Mouse (Mus musculus) T-helper 1 cell (primary cell): ENCODE results near the gene Nav2.

ENCODE experiments used
- in situ Hi-C: fragments of 300-600 bp; cut with MboI, MseI; formaldehyde crosslinking; loops from one replicate; pipeline ENCODE4 v1.15.1; 2025; ENCODE audit warnings: high pct_unique_total_duplicates

Nav2 gene

GRCm38 (mm10) chr7:49544775-49545705 lies 636.5 kb downstream of the Nav2 start:
- in situ Hi-C loops: loop anchor here (10.0 kb wide), 1 partner anchor 1600 kb away; no protein-coding TSS in a partner anchor

DNA sequence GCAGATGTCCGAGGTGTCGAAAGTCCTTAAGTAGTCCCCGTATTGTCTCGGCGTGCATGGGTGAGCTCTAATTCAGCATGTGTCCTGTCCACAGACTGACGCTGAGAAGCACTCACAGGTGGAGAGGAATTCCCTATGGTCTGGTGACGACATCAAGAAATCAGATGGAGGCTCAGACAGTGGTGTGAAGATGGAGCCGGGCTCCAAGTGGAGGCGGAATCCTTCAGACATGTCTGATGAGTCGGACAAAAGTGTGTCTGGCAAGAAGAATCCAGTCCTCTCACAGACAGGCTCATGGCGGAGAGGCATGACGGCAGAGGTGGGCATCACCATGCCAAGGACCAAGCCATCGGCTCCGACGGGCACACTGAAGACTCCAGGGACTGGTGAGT lies 637.2 kb downstream of the Nav2 start:
- in situ Hi-C loops: loop anchor here (10.0 kb wide), 1 partner anchor 1601 kb away; no protein-coding TSS in a partner anchor

DNA sequence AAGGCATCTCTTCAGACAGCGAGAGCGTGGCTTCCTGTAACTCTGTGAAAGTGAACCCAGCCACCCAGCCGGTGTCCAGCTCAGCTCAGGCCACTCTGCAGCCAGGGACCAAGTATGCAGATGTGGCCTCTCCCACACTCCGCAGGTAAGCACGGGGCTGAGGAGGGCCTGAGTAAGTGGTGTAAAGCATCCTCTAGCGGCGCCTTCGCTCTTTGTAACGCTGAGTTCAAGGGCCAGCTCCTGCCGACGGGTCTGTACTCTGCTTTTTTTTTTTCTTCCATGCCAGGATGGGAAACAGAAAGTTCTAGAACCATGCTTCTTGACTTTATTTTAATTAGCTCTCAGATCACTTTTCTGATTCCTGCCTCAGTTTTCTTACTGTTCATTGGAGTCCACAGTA lies 639.9 kb downstream of the Nav2 start:
- in situ Hi-C loops: loop anchor here (10.0 kb wide), 1 partner anchor 1604 kb away; no protein-coding TSS in a partner anchor

DNA sequence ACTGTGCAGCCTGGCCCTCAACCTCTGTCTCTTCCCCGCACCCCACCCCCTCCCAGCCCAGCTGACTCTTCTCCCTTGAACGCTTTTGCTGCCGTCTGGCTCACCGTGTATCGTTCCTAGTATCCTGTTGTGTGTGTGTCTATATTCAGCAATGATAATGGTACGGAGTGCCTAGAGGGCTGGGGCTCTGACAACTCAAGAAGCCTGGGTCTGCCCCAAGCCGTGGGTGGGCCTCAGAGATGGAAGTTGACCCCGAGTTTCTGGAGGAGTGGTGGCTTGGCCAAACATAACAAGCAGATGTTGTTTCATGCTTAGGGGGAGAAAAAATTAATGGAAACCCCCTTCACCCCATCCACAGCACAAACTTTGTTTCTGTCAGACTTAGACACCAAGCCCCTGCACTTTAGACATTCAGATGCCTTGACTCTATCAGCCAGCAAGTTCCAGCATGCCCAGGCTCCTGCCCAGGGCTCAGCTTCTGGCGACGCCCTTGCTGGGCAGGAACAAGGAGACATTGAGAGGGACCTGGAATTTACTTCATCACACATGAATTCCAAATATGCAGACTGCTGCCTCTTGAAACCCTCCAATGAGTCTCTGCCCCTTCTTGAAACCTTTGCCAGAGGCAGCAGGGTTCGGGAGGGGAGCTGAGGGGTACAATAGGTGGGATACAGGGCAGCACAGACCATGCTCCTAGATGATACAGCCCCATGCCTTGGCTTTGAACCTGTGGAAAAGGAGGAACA lies 644.9 kb downstream of the Nav2 start:
- in situ Hi-C loops: no loop called here

DNA sequence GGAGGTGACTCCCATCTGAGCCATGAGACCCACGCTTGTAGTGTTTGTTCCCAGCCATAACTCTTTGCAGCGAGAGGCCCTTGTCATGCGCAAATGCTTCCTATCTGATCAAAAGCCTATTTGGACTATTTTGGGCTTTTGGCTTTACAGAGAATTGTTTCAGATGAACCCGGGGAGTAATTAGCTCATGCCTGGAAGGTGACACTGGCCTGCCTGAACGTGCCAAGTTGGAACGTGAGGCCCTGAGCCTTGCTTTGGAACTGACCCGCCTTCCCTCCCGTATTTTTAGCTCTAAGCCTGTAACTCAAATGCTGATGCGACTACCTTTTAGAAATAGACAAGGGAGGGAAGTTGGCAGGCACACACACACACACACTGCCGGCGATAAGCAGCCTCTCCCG lies 649.7 kb downstream of the Nav2 start:
- in situ Hi-C loops: no loop called here

DNA sequence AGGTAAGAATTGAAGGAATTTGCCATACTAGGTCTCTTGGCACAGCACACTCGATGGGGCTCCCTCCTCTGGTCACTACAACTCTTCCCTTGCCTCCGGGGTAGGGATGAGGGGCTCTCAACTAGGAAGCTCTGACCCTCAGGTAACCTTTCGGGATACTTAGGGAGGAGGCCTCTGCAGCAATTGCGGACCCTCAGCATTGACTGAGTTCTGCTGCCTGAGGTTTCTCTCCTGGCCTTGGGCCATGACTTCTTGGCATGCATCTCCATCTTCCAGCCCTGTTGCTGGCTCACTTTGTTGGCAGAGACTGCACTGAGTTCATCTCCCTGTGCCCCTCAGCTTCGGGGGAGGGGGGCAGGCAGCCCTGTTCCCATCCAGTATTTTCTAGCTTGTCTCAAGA lies 650.4 kb downstream of the Nav2 start:
- in situ Hi-C loops: no loop called here

DNA sequence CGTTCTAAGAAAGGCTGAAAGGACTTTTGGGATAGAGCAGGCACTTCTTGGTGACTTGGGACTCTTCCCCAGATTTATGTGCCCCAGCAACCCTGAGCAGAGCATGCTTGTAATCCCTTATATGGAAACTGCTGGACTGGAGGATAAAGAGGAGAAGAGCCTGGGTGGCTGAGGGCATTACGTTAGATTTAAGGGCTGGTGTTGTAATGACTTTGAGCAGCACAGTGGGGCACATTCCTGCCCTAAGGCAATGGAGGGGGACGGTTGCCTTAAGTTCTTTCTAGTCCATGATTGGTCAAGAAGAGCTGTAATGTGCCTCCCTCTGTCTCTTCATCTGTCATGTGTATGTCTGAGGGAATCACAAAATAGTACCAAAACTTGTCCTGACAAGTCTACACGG lies 651.5 kb downstream of the Nav2 start:
- in situ Hi-C loops: no loop called here

GRCm38 (mm10) chr7:49562404-49562803 lies 653.9 kb downstream of the Nav2 start:
- in situ Hi-C loops: no loop called here

DNA sequence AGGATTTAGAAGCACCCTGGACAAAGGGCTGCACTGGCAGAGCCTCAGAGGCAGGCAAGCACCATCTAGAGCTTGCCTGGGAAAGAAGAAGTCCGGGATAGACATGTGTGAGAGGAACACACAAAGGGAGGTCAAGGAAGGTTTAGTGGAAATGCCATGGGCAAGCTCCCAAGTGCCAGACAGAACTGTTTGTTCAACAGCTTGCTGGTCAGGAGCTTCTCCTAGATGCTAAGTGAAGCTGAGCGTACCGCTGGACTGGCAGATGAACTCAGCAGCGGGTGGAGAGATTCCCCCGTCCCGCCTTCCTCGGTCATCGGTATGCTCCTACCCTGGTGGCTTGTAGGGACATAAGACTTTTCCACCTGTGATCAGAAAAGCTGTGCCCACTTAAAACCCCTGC lies 654.3 kb downstream of the Nav2 start:
- in situ Hi-C loops: no loop called here

- in situ Hi-C loops: no loop called here
Observed at GRCm38 (mm10) chr7:49565084-49565483, 656.6 kb downstream of the Nav2 start.

- in situ Hi-C loops: no loop called here
Observed at GRCm38 (mm10) chr7:49565798-49566197, 657.3 kb downstream of the Nav2 start.

DNA sequence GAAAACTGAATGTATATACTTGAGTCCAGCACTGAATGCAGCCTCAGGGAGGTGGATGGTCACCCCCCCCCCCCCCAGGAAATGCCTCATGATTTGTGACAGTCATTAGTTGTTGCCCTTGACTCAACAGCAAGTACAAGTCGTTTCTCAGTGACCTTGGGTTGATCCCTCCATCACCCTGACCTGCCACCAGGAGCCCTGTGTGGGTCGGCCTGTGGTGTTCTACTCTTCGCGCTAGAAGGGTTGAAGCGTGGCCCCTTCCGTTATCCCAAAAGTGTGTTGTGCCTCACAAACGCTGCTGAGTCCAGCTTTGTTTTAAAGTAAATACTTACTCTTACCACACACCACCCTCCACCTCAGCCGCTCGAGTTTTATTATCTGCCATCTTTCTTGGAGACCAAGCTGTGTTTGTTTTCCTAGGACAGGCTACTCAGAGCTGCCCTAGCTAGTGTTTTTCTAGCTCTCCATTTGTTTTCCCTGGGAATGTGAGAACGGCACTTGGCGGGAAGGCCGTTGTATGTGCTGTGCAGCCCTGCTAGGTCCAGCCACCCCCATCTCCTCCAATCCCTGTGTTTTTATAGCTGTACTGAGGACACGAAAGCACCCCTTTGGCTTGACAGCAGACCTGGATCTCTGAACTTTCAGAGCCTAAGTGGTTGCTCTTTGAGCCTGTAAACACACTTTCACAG lies 659.0 kb downstream of the Nav2 start:
- in situ Hi-C loops: no loop called here

- in situ Hi-C loops: no loop called here
Observed at GRCm38 (mm10) chr7:49569646-49570045, 661.1 kb downstream of the Nav2 start.

- in situ Hi-C loops: no loop called here
Observed at GRCm38 (mm10) chr7:49571606-49572005, 663.1 kb downstream of the Nav2 start.

DNA sequence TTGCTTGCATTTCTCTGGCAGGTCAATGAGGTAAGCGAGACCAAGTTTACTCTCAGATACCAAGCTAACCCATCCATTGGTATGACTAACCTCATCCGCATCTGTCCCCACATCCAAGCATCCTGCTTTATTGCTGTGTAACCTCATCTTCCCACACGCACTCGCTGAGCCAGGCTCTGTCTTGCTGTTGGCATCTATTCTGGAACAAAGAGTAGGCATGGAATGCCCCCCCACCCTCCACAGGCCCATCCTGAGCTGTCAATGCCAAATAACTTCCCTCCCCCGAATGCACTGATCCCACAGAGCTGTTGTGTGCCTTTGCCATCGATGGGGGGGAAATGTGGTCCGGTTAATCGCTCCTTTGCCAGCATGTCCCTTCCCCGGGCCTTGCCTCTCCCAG lies 666.7 kb downstream of the Nav2 start:
- in situ Hi-C loops: no loop called here

DNA sequence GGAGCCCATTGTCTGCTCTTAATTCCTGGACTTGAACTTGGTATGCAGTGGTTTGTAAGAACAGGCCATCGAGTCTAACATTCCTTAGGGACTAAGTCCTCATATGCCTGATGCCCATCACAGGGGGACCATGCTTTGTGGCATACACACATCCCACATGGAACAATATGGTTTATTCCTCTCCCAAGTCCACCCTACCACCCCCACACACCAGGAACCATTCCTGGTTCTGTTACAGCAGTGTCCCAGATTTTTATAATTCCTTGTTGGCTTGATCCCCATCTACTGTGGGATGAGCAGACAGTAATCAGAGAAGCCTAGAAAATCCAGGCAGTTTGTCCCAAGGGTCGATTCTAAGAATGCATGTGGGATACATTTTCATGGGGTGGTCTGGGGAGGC lies 668.6 kb downstream of the Nav2 start:
- in situ Hi-C loops: no loop called here

GRCm38 (mm10) chr7:49581951-49582350 lies 673.4 kb downstream of the Nav2 start:
- in situ Hi-C loops: no loop called here

DNA sequence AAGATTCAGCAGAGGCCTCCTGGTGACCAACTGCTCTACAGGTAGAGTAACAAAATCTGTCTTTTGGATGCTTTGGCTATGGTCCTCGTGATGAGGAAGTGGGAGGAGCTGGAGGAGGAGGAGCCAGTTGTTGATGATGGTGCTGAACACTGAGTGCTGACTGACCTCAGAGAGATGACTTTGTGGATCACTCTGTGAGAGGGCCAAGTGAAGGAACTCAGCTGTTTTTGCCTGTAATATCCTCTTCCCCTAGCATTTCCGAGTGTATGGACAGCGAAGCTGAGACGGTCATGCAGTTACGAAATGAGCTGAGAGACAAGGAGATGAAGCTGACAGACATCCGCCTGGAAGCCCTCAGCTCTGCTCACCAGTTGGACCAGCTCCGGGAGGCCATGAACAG lies 674.0 kb downstream of the Nav2 start:
- in situ Hi-C loops: no loop called here

- in situ Hi-C loops: no loop called here
Observed at GRCm38 (mm10) chr7:49583176-49583575, 674.7 kb downstream of the Nav2 start.

DNA sequence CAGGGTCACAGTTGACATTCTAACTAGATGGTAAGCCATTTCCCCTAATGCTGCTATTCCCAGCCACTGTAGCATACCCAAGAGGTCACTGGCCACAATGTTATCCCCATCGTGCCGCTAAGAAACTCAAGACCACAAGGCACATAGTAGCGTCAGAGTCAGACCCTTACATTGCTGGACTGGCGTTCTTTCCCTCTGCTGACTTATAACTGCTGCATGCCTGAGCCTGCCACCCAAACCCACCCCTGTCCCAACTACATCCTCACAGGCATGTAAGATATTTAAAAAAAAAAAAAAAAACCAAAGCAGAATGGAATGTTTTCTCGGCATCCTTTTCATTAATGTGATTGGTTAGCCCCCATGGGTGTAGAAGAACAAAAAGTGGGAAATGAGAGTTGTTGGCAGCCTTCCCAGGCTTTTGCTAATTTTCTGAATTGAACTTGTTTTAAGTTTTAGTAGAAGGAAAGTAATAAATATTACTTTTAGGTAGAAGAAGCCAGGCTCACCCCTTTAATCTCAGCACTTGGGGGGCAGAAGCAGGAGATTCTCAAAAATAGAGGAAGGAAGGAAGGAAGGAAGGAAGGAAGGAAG lies 678.1 kb downstream of the Nav2 start:
- in situ Hi-C loops: no loop called here

GRCm38 (mm10) chr7:49589635-49590034 lies 681.1 kb downstream of the Nav2 start:
- in situ Hi-C loops: no loop called here

DNA sequence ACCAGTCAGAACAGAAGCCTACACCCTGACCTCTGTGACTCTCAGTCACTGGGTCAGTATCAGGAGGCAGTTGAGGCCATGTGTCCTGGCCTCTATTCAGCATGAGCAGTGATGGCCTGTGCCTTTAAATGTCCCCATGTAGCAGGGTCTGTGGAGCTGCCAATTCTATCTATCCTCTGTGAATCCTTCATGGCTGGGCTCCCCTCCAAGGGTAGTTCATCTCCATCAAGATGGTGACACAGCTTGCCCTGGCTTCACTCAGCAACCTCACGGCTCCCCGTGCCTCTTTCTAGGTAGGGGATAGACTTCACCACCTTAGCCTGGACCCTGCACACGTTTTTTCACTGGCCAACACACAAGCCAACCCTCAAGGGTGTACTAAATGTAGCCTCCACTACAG lies 689.3 kb downstream of the Nav2 start:
- in situ Hi-C loops: no loop called here
